Mouse (Mus musculus): ENCODE measurements around the gene Slc24a5. TPM values are rescaled to one million over a fixed set of nuclear protein-coding genes. Genes with fewer than 3 reads are reported as not detected.

Slc24a5 gene
- polyA plus RNA-seq (2012; ENCODE audit: insufficient read depth, low replicate concordance) = 19.7 and 21.8 TPM in 2 replicates

DNA sequence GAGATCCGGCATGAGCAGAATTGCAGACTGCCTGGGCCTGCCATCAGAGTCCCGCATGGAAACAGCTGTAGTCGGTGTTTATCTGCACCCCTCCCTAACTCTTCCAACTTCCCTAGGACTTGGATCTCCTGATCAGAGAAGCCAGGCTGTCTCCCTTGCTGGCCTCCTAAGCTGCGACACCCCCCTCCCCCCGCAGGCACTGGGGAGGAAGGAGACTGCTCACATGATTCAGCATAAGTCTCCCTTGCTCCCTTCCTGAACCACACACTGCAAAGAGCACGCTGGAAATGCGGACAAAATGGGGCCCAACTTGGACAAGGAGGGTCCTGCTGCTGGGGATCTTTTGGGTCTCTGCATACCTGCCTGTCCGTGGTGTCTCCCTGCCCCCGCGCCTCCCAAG lies at the start of gene Slc24a5:
TSS of gene Slc24a5 (plus strand) at position 231 of the 400 bp plus-strand sequence.
- Histone ChIP-seq H3K27me3 (replicated peaks) (no peaks in the 10 kb centered on the region), H3K36me3 (replicated peaks; ENCODE audit: low read length) (peaks cover 45% of the 10 kb centered on the region), H3K9me3 (no peaks in the 10 kb centered on the region), H3K4me1 (peaks cover 92% of the 10 kb centered on the region), H3K4me3 (replicated peaks) (peak within 1 kb of the TSS; percentile 94)
- TF ChIP-seq FLI1 (IDR thresholded peaks at IDR 0.05; ENCODE audit: low read length) (no peak), GATA1 (IDR thresholded peaks at IDR 0.05; ENCODE audit: borderline replicate concordance, low read length) (no peak; the same call in 2 of the 3 replicates)

DNA sequence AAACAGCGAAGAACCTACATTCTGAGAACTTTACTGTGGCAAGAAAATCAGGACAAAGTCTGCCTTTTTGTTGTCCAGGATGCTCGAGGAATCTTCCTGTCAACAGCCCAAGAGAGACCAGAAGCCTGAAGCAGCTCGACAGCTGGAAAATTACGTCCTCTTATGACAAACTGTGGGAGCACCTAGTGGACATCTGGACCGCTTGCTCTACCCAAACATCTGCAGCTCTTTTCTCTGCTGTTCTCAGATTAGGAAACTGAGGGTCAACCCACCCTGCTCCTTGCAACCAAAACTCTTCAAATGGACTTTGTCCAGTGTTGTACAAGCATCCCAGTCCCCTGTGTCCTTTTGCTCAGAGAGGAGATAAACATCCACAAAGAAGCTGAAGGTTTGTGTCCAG lies 43.5 kb upstream of the Slc24a5 start:
- TF ChIP-seq GATA1 (IDR thresholded peaks at IDR 0.05; ENCODE audit: borderline replicate concordance, low read length) = no peak
- no peak for TF ChIP-seq FLI1 (IDR thresholded peaks at IDR 0.05; ENCODE audit: low read length)
- peaks cover 53% of the 10 kb centered on the region for H3K4me1 ChIP-seq
- no peak overlapping the region for H3K4me3 ChIP-seq (replicated peaks)
- H3K36me3 ChIP-seq (replicated peaks; ENCODE audit: low read length) = no peaks in the 10 kb centered on the region
- H3K9me3 ChIP-seq = no peaks in the 10 kb centered on the region
- H3K27me3 ChIP-seq (replicated peaks) = no peaks in the 10 kb centered on the region

DNA sequence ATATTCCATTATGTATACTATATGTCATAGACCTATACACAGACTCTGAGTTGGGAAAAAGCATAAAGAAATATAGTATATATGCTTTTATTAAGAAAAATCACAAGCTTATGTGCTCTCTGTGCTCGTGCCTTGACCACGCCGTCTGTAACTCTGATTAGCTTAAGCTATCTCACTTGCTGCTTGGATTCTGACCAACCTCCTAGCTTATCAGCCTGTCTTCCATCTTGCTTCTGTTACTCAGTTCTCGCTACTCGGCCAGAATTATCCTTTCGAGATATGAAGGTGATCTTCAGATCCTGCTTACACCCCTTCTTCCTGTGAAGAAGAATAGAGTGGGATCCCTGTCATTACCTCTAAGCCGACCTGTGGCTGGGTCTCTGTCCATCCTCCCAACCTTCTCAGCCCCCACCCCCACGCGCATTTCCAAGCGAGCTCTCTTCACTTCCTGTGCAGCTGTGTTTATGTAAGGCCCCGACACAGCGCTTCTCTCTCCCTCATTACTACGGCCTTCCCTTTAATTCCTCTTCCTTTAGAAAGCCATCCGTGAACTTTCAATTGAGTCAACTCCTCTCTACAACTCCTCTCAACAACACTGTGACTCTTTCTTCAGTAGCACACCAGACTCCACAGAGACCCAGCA lies 41.4 kb upstream of the Slc24a5 start:
- TF ChIP-seq FLI1 (IDR thresholded peaks at IDR 0.05; ENCODE audit: low read length) = no peak
- no peaks in the 10 kb centered on the region for H3K27me3 ChIP-seq (replicated peaks)

DNA sequence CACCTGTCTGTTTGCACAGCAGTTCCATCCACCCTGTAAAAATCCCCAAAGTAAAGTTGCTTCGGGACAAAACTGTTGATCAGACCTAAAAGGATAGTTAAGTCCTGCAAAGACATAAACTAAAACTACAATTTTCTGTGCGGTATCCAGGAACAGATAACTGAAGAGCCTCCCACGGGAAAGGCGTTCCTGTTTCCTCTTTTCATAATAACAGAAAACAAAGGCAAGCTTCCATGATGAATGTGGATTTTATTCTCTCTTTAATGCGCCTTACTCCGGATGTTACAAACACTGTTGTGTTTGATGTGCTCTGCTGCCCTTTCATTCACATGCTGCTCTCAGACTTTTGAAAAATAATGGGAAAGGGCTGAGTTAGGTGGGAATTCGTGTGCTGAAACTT lies 37.3 kb upstream of the Slc24a5 start:
- Histone ChIP-seq H3K9me3 (no peaks in the 10 kb centered on the region), H3K27me3 (replicated peaks) (no peaks in the 10 kb centered on the region), H3K4me3 (replicated peaks) (no peak overlapping the region), H3K4me1 (peaks cover 60% of the 10 kb centered on the region), H3K36me3 (replicated peaks; ENCODE audit: low read length) (no peaks in the 10 kb centered on the region)
- TF ChIP-seq GATA1 (IDR thresholded peaks at IDR 0.05; ENCODE audit: borderline replicate concordance, low read length) (no peak), FLI1 (IDR thresholded peaks at IDR 0.05; ENCODE audit: low read length) (no peak)

More for the DNA sequence above, 41.4 kb upstream of the Slc24a5 start:
- no peaks in the 10 kb centered on the region for H3K36me3 ChIP-seq (replicated peaks; ENCODE audit: low read length)
- no peak overlapping the region for H3K4me3 ChIP-seq (replicated peaks)
- H3K9me3 ChIP-seq = no peaks in the 10 kb centered on the region
- peaks cover 56% of the 10 kb centered on the region for H3K4me1 ChIP-seq

DNA sequence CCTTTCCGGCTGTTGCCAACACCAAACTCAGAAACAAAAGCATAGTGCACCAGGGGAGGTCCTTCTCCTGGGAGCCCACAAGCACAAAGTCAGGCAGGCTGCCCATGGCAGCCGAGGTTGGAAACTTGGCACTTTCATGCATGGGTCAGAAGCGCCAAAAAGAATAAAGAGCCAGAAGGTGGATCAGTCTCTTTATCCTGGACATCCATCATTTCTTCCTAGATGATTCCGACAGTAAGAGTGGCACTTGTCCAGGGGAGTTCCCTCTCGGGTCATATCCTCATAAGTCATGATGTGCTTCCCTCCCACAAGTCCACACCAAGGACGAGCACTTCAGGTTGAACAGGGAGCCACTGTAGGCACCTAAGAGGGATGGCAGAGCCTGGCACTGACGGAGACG lies 36.8 kb upstream of the Slc24a5 start:
- H3K27me3 ChIP-seq (replicated peaks) = no peaks in the 10 kb centered on the region
- no peak overlapping the region for H3K4me3 ChIP-seq (replicated peaks)
- TF ChIP-seq FLI1 (IDR thresholded peaks at IDR 0.05; ENCODE audit: low read length) = no peak
- no peak for TF ChIP-seq GATA1 (IDR thresholded peaks at IDR 0.05; ENCODE audit: borderline replicate concordance, low read length)
- H3K36me3 ChIP-seq (replicated peaks; ENCODE audit: low read length) = no peaks in the 10 kb centered on the region
- H3K9me3 ChIP-seq = no peaks in the 10 kb centered on the region
- peaks cover 62% of the 10 kb centered on the region for H3K4me1 ChIP-seq

DNA sequence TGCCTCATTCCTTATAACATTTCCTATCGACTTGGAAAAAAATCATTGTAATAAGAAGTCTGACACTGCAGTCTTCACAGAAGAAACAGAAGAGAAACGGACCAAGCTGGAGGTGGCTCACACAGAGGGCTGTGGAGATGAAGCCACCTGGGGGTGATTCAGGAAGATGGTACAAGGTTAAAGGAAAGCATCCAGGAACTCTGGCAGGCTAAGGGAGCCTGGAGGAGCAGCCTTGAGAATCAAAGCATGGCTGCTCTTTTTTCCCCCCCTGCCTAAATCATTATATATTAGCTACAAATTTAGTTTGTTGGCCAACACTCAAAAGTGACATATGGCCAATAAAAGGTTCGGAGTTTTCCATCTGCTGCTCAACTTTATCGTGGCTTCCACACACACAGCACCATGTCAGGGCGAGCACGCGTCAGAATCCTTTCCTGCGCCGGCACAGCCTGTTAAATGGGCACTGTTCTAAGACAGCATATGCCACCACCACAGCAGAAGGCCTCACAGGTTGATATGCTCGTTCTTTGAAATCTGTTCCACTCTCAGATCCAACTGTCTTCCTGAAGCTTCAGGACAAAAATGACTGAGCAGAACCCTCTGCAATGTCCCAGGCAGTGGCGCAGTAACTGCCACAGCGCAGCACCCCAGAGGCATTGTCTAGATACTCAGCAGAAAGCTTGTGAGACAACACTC lies 36.2 kb upstream of the Slc24a5 start:
- TF ChIP-seq GATA1 (IDR thresholded peaks at IDR 0.05; ENCODE audit: borderline replicate concordance, low read length) (no peak), FLI1 (IDR thresholded peaks at IDR 0.05; ENCODE audit: low read length) (no peak)
- Histone ChIP-seq H3K4me1 (peaks cover 63% of the 10 kb centered on the region), H3K27me3 (replicated peaks) (no peaks in the 10 kb centered on the region), H3K4me3 (replicated peaks) (no peak overlapping the region), H3K9me3 (no peaks in the 10 kb centered on the region), H3K36me3 (replicated peaks; ENCODE audit: low read length) (no peaks in the 10 kb centered on the region)

DNA sequence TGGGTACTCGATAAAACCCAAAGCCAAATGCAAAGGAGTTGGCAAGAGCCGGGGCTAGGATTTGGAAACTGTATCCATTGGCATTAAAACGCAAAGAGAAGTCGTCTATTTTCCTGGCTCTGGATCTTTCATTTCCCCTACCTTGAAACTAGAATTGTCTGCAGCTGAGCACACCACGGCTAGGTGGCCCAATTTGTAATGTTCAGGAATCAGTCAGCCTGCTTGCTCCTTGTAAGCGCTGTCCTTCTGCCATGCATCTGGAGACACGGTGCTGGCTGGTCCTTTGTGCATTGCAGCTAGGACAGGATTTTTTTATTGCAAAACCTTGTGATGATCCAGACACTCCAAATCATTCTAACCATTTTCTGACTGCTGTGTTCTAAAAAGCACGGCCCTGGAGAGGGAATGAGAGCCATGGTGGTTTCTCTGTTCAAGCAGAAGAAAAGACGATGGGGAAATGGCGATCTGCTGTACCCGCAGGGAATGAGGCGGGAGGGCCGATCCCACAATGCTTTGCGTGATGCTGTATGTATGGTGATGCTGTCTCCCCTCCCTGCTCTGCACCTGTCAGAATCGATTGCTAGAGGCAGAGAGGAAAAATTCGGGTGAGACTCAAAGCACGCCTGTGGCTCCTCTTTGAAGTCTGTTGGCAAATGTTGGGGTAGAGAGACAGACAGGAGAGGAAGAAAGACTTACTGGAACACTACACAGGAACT lies 35.5 kb upstream of the Slc24a5 start:
- H3K4me1 ChIP-seq = peaks cover 60% of the 10 kb centered on the region
- H3K4me3 ChIP-seq (replicated peaks) = no peak overlapping the region
- H3K27me3 ChIP-seq (replicated peaks) = no peaks in the 10 kb centered on the region
- H3K36me3 ChIP-seq (replicated peaks; ENCODE audit: low read length) = no peaks in the 10 kb centered on the region
- TF ChIP-seq FLI1 (IDR thresholded peaks at IDR 0.05; ENCODE audit: low read length) = no peak
- TF ChIP-seq GATA1 (IDR thresholded peaks at IDR 0.05; ENCODE audit: borderline replicate concordance, low read length) = no peak
- H3K9me3 ChIP-seq = no peaks in the 10 kb centered on the region; the same call in 1 of the 2 replicates

DNA sequence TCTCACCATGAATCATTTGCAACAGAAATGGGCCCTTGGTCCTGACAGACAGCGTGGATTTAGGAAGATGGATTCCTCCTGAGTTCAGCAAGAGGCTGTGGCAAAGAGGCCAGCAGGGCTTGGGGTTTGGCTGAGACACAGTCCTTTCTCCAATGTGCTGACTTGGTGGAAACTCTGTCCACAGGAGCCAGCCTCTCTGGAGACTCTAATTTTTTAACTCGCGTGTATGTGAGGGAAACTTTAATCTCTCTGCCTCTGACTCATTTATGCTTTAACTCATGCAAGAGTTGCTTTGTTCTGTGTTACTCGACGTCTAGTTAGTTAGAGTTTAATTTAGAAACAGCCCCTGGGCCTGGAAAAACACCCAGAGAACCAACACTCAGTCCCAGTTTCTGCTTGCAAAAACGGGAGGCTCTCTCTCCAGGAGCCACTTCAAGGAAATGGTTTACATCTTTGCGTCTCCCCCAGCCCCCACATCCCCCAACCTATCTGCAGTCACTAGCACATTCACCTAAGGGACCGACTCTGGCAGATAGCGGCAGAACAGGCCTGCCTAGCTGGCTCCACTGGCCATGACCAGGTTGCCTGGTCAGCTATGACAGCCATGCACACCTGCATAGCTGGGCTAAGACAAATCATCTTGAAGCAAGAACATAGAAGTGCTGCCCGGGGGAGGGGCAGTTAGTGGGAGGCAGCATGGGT lies 34.7 kb upstream of the Slc24a5 start:
- Histone ChIP-seq H3K27me3 (replicated peaks) (no peaks in the 10 kb centered on the region), H3K4me1 (peaks cover 58% of the 10 kb centered on the region), H3K36me3 (replicated peaks; ENCODE audit: low read length) (no peaks in the 10 kb centered on the region), H3K9me3 (no peaks in the 10 kb centered on the region; the same call in 1 of the 2 replicates), H3K4me3 (replicated peaks) (no peak overlapping the region)
- TF ChIP-seq GATA1 (IDR thresholded peaks at IDR 0.05; ENCODE audit: borderline replicate concordance, low read length) (no peak), FLI1 (IDR thresholded peaks at IDR 0.05; ENCODE audit: low read length) (no peak)

DNA sequence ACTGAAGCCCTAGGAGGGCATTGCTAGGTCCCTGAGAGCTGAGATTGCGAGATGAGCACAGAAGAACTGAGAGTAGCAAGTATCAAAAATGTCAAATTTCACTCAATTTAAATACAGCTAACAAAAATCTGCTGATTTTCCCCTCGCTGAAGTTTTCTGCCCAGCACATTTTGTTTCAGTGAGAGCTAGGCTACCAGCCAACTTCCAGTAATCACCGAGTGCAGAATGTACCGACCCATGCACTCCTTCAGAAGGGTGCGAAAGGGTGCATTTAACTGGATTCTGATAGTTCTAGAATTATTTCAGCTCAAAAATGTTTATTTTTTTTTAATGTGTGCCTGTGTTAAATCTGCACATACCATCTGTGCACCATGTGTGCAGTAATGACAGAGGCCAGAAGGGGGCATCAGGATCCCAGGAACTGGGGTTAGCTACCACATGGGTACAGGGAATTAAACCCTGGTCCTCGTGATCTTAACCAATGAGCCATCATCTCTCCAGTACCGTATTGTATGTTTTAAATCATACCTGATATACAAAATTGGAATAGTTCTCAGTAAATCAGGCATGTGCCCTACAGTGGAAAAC lies 12.5 kb upstream of the Slc24a5 start:
- Histone ChIP-seq H3K4me3 (replicated peaks) (no peak overlapping the region), H3K27me3 (replicated peaks) (no peaks in the 10 kb centered on the region), H3K9me3 (no peaks in the 10 kb centered on the region), H3K36me3 (replicated peaks; ENCODE audit: low read length) (no peaks in the 10 kb centered on the region), H3K4me1 (peaks cover 54% of the 10 kb centered on the region)
- TF ChIP-seq FLI1 (IDR thresholded peaks at IDR 0.05; ENCODE audit: low read length) (no peak), GATA1 (IDR thresholded peaks at IDR 0.05; ENCODE audit: borderline replicate concordance, low read length) (no peak)
